Mouse (Mus musculus): ENCODE results near the gene Ankle1. TPM values are rescaled to one million over a fixed set of nuclear protein-coding genes. Genes with fewer than 3 reads are reported as not detected.

Gene Ankle1
- 30.5 and 33.5 TPM in 2 replicates for polyA plus RNA-seq (2014; fragmentation: Nextera tagmentation; extraction: Ambion mirVana)

- peaks cover 27% of the 10 kb centered on the region for H3K36me3 ChIP-seq (ENCODE audit: control insufficient read depth, insufficient read depth, low read length)
- H3K27me3 ChIP-seq (replicated peaks; ENCODE audit: control insufficient read depth, insufficient read depth, low read length), result no peaks in the 10 kb centered on the region
- ATAC-seq (replicated peaks; ENCODE audit: low FRiP score, low TSS enrichment, low read depth) (peak; percentile 80), DNase-seq (ENCODE audit: low spot score) (peak; percentile 100)
- no peak within 1 kb of the TSS for H3K27ac ChIP-seq (ENCODE audit: low read depth)
- peaks cover 11% of the 10 kb centered on the region for H3K4me1 ChIP-seq (replicated peaks; ENCODE audit: control insufficient read depth, insufficient read depth, low read length)
- H3K9me3 ChIP-seq (ENCODE audit: control insufficient read depth, low read length), result no peaks in the 10 kb centered on the region
- peak within 1 kb of the TSS; percentile 83 for H3K4me2 ChIP-seq (ENCODE audit: low read length)
- H3K9ac ChIP-seq (ENCODE audit: low read length), result peak within 1 kb of the TSS; percentile 62
- 18% methylated on average over 31 of the region's 33 CpGs for WGBS
- peak within 1 kb of the TSS; percentile 74 for H3K4me3 ChIP-seq (ENCODE audit: low read depth, low read length)
Observed at GRCm38 (mm10) chr8:71405401-71406098, at the start of gene Ankle1. Gene Ankle1 (plus strand): TSS chr8:71406010.

- WGBS, result 80% methylated on average over 3 of the region's 3 CpGs
- no peaks in the 10 kb centered on the region for H3K4me1 ChIP-seq (replicated peaks; ENCODE audit: control insufficient read depth, insufficient read depth, low read length)
- no peak overlapping the region for H3K4me2 ChIP-seq (ENCODE audit: low read length)
- H3K27ac ChIP-seq (ENCODE audit: low read depth), result no peak overlapping the region
- H3K9me3 ChIP-seq (ENCODE audit: control insufficient read depth, low read length), result no peaks in the 10 kb centered on the region
- H3K36me3 ChIP-seq (ENCODE audit: control insufficient read depth, insufficient read depth, low read length), result peaks cover 80% of the 10 kb centered on the region
- no peak overlapping the region for H3K4me3 ChIP-seq (ENCODE audit: low read depth, low read length)
- H3K9ac ChIP-seq (ENCODE audit: low read length), result no peak overlapping the region
- DNase-seq (ENCODE audit: low spot score) (no peak), ATAC-seq (replicated peaks; ENCODE audit: low FRiP score, low TSS enrichment, low read depth) (no peak)
- no peaks in the 10 kb centered on the region for H3K27me3 ChIP-seq (replicated peaks; ENCODE audit: control insufficient read depth, insufficient read depth, low read length)
Observed at GRCm38 (mm10) chr8:71358026-71358425, 47.8 kb upstream of the Ankle1 start.

- under 1% methylated on average over 56 of the region's 56 CpGs for WGBS
Observed at GRCm38 (mm10) chr8:71366771-71367528, 38.9 kb upstream of the Ankle1 start, which contains the start of gene Use1. Gene Use1 (plus strand): TSS chr8:71366848.

GRCm38 (mm10) chr8:71367529-71368176, 38.2 kb upstream of the Ankle1 start:
- no peaks in the 10 kb centered on the region for H3K27me3 ChIP-seq (replicated peaks; ENCODE audit: control insufficient read depth, insufficient read depth, low read length)
- DNase-seq (ENCODE audit: low spot score), result no peak
- peak overlapping the region; percentile 88 for H3K27ac ChIP-seq (ENCODE audit: low read depth)
- peaks cover 11% of the 10 kb centered on the region for H3K4me1 ChIP-seq (replicated peaks; ENCODE audit: control insufficient read depth, insufficient read depth, low read length)
- WGBS, result 41% methylated on average over 17 of the region's 17 CpGs
- peaks cover 12% of the 10 kb centered on the region; the same call in 1 of the 2 replicates for H3K36me3 ChIP-seq (ENCODE audit: control insufficient read depth, insufficient read depth, low read length)
- H3K9me3 ChIP-seq (ENCODE audit: control insufficient read depth, low read length), result no peaks in the 10 kb centered on the region
- peak overlapping the region; percentile 71 for H3K4me2 ChIP-seq (ENCODE audit: low read length)
- peak overlapping the region; percentile 64 for H3K9ac ChIP-seq (ENCODE audit: low read length)
- H3K4me3 ChIP-seq (ENCODE audit: low read depth, low read length), result peak overlapping the region; percentile 66
- ATAC-seq (replicated peaks; ENCODE audit: low FRiP score, low TSS enrichment, low read depth), result no peak; the same call in 1 of the 2 replicates

More at GRCm38 (mm10) chr8:71366771-71367528, 38.9 kb upstream of the Ankle1 start, which contains the start of gene Use1:
- Histone ChIP-seq H3K4me1 (replicated peaks; ENCODE audit: control insufficient read depth, insufficient read depth, low read length) (peaks cover 11% of the 10 kb centered on the region), H3K9ac (ENCODE audit: low read length) (peak within 1 kb of the TSS; percentile 64), H3K27ac (ENCODE audit: low read depth) (peak within 1 kb of the TSS; percentile 88), H3K36me3 (ENCODE audit: control insufficient read depth, insufficient read depth, low read length) (peaks cover 11% of the 10 kb centered on the region; the same call in 1 of the 2 replicates), H3K4me2 (ENCODE audit: low read length) (peak within 1 kb of the TSS; percentile 71), H3K4me3 (ENCODE audit: low read depth, low read length) (peak within 1 kb of the TSS; percentile 66), H3K9me3 (ENCODE audit: control insufficient read depth, low read length) (no peaks in the 10 kb centered on the region), H3K27me3 (replicated peaks; ENCODE audit: control insufficient read depth, insufficient read depth, low read length) (no peaks in the 10 kb centered on the region)
- ATAC-seq (replicated peaks; ENCODE audit: low FRiP score, low TSS enrichment, low read depth) (peak; percentile 74), DNase-seq (ENCODE audit: low spot score) (peak; percentile 96)

- ATAC-seq (replicated peaks; ENCODE audit: low FRiP score, low TSS enrichment, low read depth) (no peak), DNase-seq (ENCODE audit: low spot score) (no peak)
- peaks cover 11% of the 10 kb centered on the region for H3K4me1 ChIP-seq (replicated peaks; ENCODE audit: control insufficient read depth, insufficient read depth, low read length)
- H3K27ac ChIP-seq (ENCODE audit: low read depth), result 0 out of 2 replicates have a peak overlapping the region, but pooled peaks have one; percentile 88
- H3K36me3 ChIP-seq (ENCODE audit: control insufficient read depth, insufficient read depth, low read length), result peaks cover 19% of the 10 kb centered on the region; the same call in 1 of the 2 replicates
- H3K27me3 ChIP-seq (replicated peaks; ENCODE audit: control insufficient read depth, insufficient read depth, low read length), result no peaks in the 10 kb centered on the region
- H3K4me3 ChIP-seq (ENCODE audit: low read depth, low read length), result 0 out of 2 replicates have a peak overlapping the region, but pooled peaks have one; percentile 66
- H3K9ac ChIP-seq (ENCODE audit: low read length), result no peak overlapping the region; the same call in 1 of the 2 replicates
- H3K4me2 ChIP-seq (ENCODE audit: low read length), result peak overlapping the region; percentile 71
- no peaks in the 10 kb centered on the region for H3K9me3 ChIP-seq (ENCODE audit: control insufficient read depth, low read length)
Observed at GRCm38 (mm10) chr8:71368366-71368765, 37.4 kb upstream of the Ankle1 start.

GRCm38 (mm10) chr8:71369040-71369718, 36.6 kb upstream of the Ankle1 start:
- H3K9ac ChIP-seq (ENCODE audit: low read length), result no peak overlapping the region
- H3K27me3 ChIP-seq (replicated peaks; ENCODE audit: control insufficient read depth, insufficient read depth, low read length), result no peaks in the 10 kb centered on the region
- peaks cover 11% of the 10 kb centered on the region for H3K4me1 ChIP-seq (replicated peaks; ENCODE audit: control insufficient read depth, insufficient read depth, low read length)
- H3K9me3 ChIP-seq (ENCODE audit: control insufficient read depth, low read length), result no peaks in the 10 kb centered on the region
- H3K36me3 ChIP-seq (ENCODE audit: control insufficient read depth, insufficient read depth, low read length), result peaks cover 27% of the 10 kb centered on the region
- no peak for ATAC-seq (replicated peaks; ENCODE audit: low FRiP score, low TSS enrichment, low read depth)
- H3K27ac ChIP-seq (ENCODE audit: low read depth), result no peak overlapping the region
- H3K4me2 ChIP-seq (ENCODE audit: low read length), result no peak overlapping the region
- no peak overlapping the region for H3K4me3 ChIP-seq (ENCODE audit: low read depth, low read length)
- 92% methylated on average over 10 of the region's 10 CpGs for WGBS
- no peak for DNase-seq (ENCODE audit: low spot score)

- H3K36me3 ChIP-seq (ENCODE audit: control insufficient read depth, insufficient read depth, low read length), result peaks cover 41% of the 10 kb centered on the region
- no peaks in the 10 kb centered on the region for H3K27me3 ChIP-seq (replicated peaks; ENCODE audit: control insufficient read depth, insufficient read depth, low read length)
- WGBS, result 16% methylated on average over 5 of the region's 5 CpGs
- DNase-seq (ENCODE audit: low spot score) (no peak), ATAC-seq (replicated peaks; ENCODE audit: low FRiP score, low TSS enrichment, low read depth) (no peak)
- peak overlapping the region; percentile 48; the same call in 1 of the 2 replicates for H3K27ac ChIP-seq (ENCODE audit: low read depth)
- peaks cover 16% of the 10 kb centered on the region for H3K4me1 ChIP-seq (replicated peaks; ENCODE audit: control insufficient read depth, insufficient read depth, low read length)
- H3K9me3 ChIP-seq (ENCODE audit: control insufficient read depth, low read length), result no peaks in the 10 kb centered on the region
- peak overlapping the region; percentile 53 for H3K4me2 ChIP-seq (ENCODE audit: low read length)
- H3K4me3 ChIP-seq (ENCODE audit: low read depth, low read length), result peak overlapping the region; percentile 68
- peak overlapping the region; percentile 50; the same call in 1 of the 2 replicates for H3K9ac ChIP-seq (ENCODE audit: low read length)
Observed at GRCm38 (mm10) chr8:71370711-71371235, 35.0 kb upstream of the Ankle1 start.

Data from intestine, embryonic 14.5 days (tissue).